Mouse (Mus musculus): Measurements from ENCODE around the gene Zfp334. TPM values are rescaled to one million over a fixed set of nuclear protein-coding genes. Genes with fewer than 3 reads are reported as not detected.

Zfp334 gene
- total RNA-seq, 4 experiments from 2014 or later, result 13.4 to 16.7 (median 15.1) TPM

Other genes with a start within 250 kb of the Zfp334 start
- 10 to 100 TPM; 17.8 to 19.7 (median 18.2) TPM for gene Cdh22, start 153.4 kb downstream of the Zfp334 start, total RNA-seq (2022)
- gene Slc35c2, start 100.4 kb downstream of the Zfp334 start, total RNA-seq (2022), result 10 to 100 TPM; 79.3 to 98.3 (median 92.3) TPM
- gene Elmo2, start 61.8 kb downstream of the Zfp334 start, total RNA-seq (2022), result 100 to 1,000 TPM; 154 to 173 (median 161) TPM
- gene Zfp663, start 19.5 kb downstream of the Zfp334 start, total RNA-seq (2022), result under 1 TPM in 1 of 4 experiments, not detected in 3; 0.17 TPM
- under 1 TPM in 3 of 4 experiments, not detected in 1; 0.08 to 0.24 (median 0.09) TPM for gene Ocstamp, start 12.1 kb upstream of the Zfp334 start, total RNA-seq (2022)
- gene Slc13a3, start 85.0 kb upstream of the Zfp334 start, total RNA-seq (2022), result 10 to 100 TPM; 11.1 to 18.7 (median 13.8) TPM
- 10 to 100 TPM; 17.5 to 22.6 (median 20.5) TPM for gene Trp53rka, start 105.1 kb upstream of the Zfp334 start, total RNA-seq (2022)
- gene Slc2a10, start 115.5 kb upstream of the Zfp334 start, total RNA-seq (2022), result 1 to 10 TPM; 1.2 to 2.0 (median 1.6) TPM
- 1 to 10 TPM; 2.6 to 4.5 (median 3.0) TPM for gene Eya2, start 206.8 kb upstream of the Zfp334 start, total RNA-seq (2022)

All from layer of hippocampus, adult 8-10 months (tissue).